Mouse (Mus musculus) liver, embryonic 11.5 days (tissue): ENCODE results near the gene Gngt1. TPM values are rescaled to one million over a fixed set of nuclear protein-coding genes. Genes with fewer than 3 reads are reported as not detected.

Experiments
- ATAC-seq: fragments of 200-750 bp; cut with Nextera tagmentation; replicated peaks from 2 replicates; pipeline ENCODE4 v1.8.0; 2017; ENCODE audit warnings: moderate number of reproducible peaks, mild to moderate bottlenecking, moderate TSS enrichment, moderate library complexity; ENCODE audit not compliant: low FRiP score
- DNase-seq: peaks from one replicate; pipeline ENCODE4 v3.0.0-alpha.2; 2017; ENCODE audit warnings: low spot score
- H3K27ac ChIP-seq: fragments of 300-500 bp; sonication (generic); 2 replicates; pipeline ENCODE4 v1.5.1; 2014; ENCODE audit warnings: mild to moderate bottlenecking, low read depth, low read length, control low read depth
- H3K27me3 ChIP-seq: fragments of 300-500 bp; sonication (generic); replicated peaks from 2 replicates; pipeline ENCODE4 v1.6.1; 2014; ENCODE audit warnings: low read length, mixed read lengths; ENCODE audit not compliant: control insufficient read depth, insufficient read depth
- H3K36me3 ChIP-seq: fragments of 300-500 bp; sonication (generic); 2 replicates; pipeline ENCODE4 v1.6.1; 2014; ENCODE audit warnings: mild to moderate bottlenecking, low read length, moderate library complexity, mixed read lengths; ENCODE audit not compliant: control insufficient read depth, insufficient read depth
- H3K4me1 ChIP-seq: fragments of 300-500 bp; sonication (generic); replicated peaks from 2 replicates; pipeline ENCODE4 v1.6.1; 2014; ENCODE audit warnings: low read length, mixed read lengths; ENCODE audit not compliant: control insufficient read depth, insufficient read depth
- H3K4me2 ChIP-seq: fragments of 300-500 bp; sonication (generic); 2 replicates; pipeline ENCODE4 v1.6.1; 2014; ENCODE audit warnings: mild to moderate bottlenecking, control low read depth, moderate library complexity
- H3K4me3 ChIP-seq: fragments of 300-500 bp; sonication (generic); 2 replicates; pipeline ENCODE4 v1.5.1; 2014; ENCODE audit warnings: low read depth, low read length, control low read depth
- H3K9ac ChIP-seq: fragments of 300-500 bp; sonication (generic); 2 replicates; pipeline ENCODE4 v1.6.1; 2014; ENCODE audit warnings: low read depth, low read length, control low read depth
- H3K9me3 ChIP-seq: fragments of 300-500 bp; sonication (generic); 2 replicates; pipeline ENCODE4 v1.6.1; 2016; ENCODE audit warnings: low read length, inconsistent platforms, mixed read lengths; ENCODE audit not compliant: control insufficient read depth
- WGBS: fragments of 180-500 bp; shearing (Covaris S2); extraction: QIAGEN DNeasy Blood & Tissue Kit; methylation state at CpG from one replicate; pipeline ENCODE4 v1.1.7; 2014; 5-methylcytosine and 5-hydroxymethylcytosine counted together
- polyA plus RNA-seq: library from polyadenylated mRNA; unstranded; fragments of >200 nt; fragmentation: Nextera tagmentation; extraction: Ambion mirVana; gene quantifications from 2 replicates; pipeline ENCODE4 v1.2.1, GENCODE M21; 2014

Gene Gngt1
- not detected in 2 replicates for polyA plus RNA-seq

DNA sequence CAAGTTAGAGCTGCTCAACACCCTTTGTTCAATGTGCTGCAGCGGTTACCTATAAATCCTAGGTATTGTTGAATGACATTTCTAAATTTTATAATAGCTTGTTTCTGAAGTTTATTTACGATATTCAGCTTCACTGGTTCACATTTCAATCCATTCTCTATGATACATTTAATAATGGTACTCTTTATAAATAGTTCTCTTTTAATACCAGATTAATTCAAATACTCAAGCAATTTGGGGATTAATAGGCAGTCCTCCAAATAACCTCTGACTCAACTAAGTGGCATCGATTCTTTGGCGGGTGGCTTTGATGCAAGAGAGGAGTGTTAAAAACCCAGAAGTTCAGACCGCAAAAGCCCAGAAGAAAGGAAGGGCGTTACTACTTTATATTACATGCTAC is at the start of gene Gngt1:
TSS of gene Gngt1 (plus strand) at position 301 of the 400 bp plus-strand sequence.
- H3K27me3 ChIP-seq, result no peaks in the 10 kb centered on the region
- no peaks in the 10 kb centered on the region for H3K36me3 ChIP-seq
- no peak within 1 kb of the TSS for H3K4me3 ChIP-seq
- H3K9me3 ChIP-seq, result no peaks in the 10 kb centered on the region
- ATAC-seq (no peak), DNase-seq (no peak)
- 86% methylated on average over 6 of the region's 6 CpGs for WGBS
- no peak within 1 kb of the TSS for H3K4me2 ChIP-seq
- H3K9ac ChIP-seq, result no peak within 1 kb of the TSS
- no peak within 1 kb of the TSS for H3K27ac ChIP-seq
- H3K4me1 ChIP-seq, result no peaks in the 10 kb centered on the region

DNA sequence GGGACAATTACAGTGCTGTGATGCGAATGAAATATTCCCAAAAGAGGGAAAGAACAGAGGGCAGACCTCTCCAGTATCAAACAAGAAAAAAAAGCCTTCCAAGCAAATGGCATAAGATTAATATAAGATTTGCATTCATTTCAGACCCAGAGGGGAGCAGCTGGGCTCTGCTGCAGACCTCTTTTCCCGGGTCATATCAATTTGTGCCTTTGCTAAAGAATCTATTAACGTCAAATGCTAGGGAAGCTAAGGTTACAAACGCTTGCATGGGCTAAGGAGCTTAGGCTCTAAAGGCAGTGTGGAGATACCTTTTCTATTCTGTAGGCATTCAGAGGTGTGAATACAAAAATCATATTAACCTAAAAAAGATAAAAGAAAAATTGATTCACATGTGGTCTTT is 38.6 kb upstream of the Gngt1 start:
- ATAC-seq (no peak), DNase-seq (no peak)
- H3K36me3 ChIP-seq, result no peaks in the 10 kb centered on the region
- no peaks in the 10 kb centered on the region for H3K4me1 ChIP-seq
- H3K9ac ChIP-seq, result no peak overlapping the region
- WGBS, result 60% methylated on average over 4 of the region's 4 CpGs
- no peak overlapping the region for H3K27ac ChIP-seq
- H3K4me3 ChIP-seq, result no peak overlapping the region
- H3K27me3 ChIP-seq, result no peaks in the 10 kb centered on the region
- no peaks in the 10 kb centered on the region for H3K9me3 ChIP-seq
- H3K4me2 ChIP-seq, result no peak overlapping the region

DNA sequence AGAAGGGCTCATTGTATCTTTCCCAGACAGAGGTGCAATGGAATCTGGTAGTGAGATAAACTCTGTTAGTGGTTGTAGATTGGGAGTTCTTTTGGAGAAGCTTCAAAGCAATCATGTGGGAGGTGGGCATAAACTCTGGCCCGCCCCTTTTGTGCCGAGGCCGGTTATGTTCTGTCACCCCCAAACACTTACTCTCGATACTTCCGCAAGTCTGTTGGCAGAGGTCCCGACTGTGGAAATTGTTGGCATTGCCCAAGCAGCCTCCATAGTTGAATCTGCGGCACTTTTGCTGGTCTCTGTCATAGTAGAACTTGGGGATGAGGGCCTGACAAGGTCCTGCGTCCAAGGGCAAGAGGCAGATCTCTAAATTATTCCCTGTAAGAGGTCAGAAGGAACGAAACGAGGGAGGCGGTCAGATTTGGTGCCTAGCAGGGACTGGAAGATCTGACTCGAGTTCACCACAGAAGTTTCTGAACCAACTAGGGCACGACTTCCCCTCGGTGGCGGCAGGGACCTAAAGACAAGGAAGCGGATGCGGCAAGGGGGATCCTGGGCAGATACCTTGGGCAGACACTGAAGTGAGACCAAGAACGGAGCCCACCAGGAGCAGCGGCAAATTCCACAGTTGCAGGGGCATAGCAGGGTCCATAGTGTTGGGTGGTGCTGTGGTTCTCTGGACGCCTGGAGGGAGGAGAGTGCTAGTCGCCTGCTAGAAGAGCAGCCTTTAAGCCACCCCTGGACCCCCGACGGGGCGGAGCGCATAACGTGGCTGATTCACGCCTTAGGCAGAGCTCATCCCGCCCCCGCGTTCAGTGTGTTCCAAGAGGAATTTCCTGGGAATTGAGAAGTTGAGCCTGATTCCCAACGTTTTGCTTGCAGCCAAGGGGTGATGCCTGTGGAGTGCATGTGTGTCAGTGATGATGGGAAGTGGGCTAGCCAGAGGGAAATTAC is 25.6 kb upstream of the Gngt1 start:
- DNase-seq (peak; percentile 36), ATAC-seq (peak; percentile 51)
- peak overlapping the region; percentile 24 for H3K4me3 ChIP-seq

DNA sequence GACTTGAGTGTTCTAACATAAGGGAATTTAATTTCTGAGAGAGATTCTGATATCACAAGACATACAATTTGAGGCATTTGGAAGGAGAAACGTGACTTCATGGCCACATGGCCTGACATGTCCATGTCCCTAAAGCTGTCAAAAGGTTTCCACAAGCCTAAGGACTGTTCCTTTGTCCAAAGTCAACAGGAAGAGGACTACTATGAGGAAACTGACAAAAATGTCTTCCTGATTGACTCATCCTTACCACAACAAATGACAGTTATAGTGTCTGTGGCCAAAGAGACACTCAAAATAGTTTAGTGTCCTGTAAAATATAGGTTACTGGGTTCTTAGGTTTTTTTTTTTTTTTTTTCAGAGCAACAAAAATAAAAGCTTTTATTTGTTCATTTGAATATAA is 19.9 kb upstream of the Gngt1 start:
- no peak for DNase-seq
- no peaks in the 10 kb centered on the region for H3K4me1 ChIP-seq
- H3K9ac ChIP-seq, result no peak overlapping the region
- H3K4me3 ChIP-seq, result no peak overlapping the region
- no peaks in the 10 kb centered on the region for H3K36me3 ChIP-seq
- H3K9me3 ChIP-seq, result no peaks in the 10 kb centered on the region
- ATAC-seq, result no peak
- WGBS, result 36% methylated on average over 1 of the region's 1 CpGs
- H3K27me3 ChIP-seq, result no peaks in the 10 kb centered on the region
- no peak overlapping the region for H3K27ac ChIP-seq
- no peak overlapping the region for H3K4me2 ChIP-seq

More for the DNA sequence above, 25.6 kb upstream of the Gngt1 start:
- Histone ChIP-seq H3K4me1 (no peaks in the 10 kb centered on the region), H3K36me3 (no peaks in the 10 kb centered on the region), H3K4me2 (peak overlapping the region; percentile 59), H3K27me3 (no peaks in the 10 kb centered on the region), H3K9me3 (no peaks in the 10 kb centered on the region), H3K27ac (no peak overlapping the region), H3K9ac (no peak overlapping the region)
- WGBS, result 14% methylated on average over 31 of the region's 31 CpGs

DNA sequence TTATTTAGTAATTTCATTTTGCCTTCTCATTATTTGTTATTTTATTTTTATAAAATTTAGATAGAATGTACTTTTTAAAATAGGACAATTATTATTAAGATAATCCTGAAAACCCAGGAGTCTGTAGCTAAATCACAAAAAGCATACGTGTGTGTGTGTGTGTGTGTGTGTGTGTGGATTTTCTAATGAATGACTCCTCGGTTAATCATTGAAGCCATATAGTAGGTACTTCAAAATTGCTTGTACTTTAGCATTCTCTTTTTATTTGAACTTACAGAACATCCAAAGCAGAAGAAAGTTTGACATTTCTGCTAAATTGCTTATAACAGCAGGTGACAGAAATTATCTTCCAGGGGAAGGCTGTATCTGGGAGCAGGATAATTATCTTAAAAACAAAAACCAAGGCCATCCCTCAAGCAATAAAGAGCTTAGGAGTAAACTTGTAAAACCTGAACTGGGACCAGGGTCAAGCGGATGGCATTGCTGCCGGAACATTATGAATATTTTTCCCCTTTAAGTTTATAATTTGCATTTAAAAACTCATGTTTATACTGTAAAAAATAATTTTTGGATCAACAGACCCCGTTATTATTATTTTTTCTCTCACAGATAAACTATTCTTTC is 10.8 kb upstream of the Gngt1 start:
- no peaks in the 10 kb centered on the region for H3K9me3 ChIP-seq
- ATAC-seq (no peak), DNase-seq (no peak)
- WGBS, result 85% methylated on average over 5 of the region's 5 CpGs
- no peaks in the 10 kb centered on the region for H3K4me1 ChIP-seq
- H3K9ac ChIP-seq, result no peak overlapping the region
- H3K27me3 ChIP-seq, result no peaks in the 10 kb centered on the region
- H3K4me3 ChIP-seq, result no peak overlapping the region
- H3K27ac ChIP-seq, result no peak overlapping the region
- no peak overlapping the region for H3K4me2 ChIP-seq
- no peaks in the 10 kb centered on the region for H3K36me3 ChIP-seq

DNA sequence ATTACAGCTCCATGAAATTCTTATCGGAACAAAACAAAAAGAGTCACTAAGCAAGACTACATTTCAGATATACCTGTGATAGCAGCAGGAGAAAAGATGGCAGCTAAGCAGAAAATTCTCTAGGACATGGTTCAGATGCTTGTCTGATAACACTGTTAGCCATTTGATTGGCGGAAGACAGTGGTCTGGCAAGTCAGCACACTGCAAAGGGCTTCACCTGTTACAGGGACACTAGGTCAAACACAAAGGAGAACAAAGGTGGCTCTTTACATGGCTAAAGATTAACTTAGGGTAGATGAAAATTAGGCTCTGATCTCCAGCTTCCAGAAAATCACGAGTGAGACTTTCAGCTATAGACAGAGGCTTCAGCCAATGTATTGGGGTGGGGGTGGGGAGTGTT is 4.8 kb upstream of the Gngt1 start, which contains the start of gene Tfpi2:
TSS of gene Tfpi2 (minus strand) at position 170 of the 400 bp plus-strand sequence.
- H3K4me2 ChIP-seq, result no peak within 1 kb of the TSS
- H3K4me3 ChIP-seq, result peak within 1 kb of the TSS; percentile 19; the same call in 1 of the 2 replicates
- ATAC-seq, result peak; percentile 74
- H3K27me3 ChIP-seq, result no peaks in the 10 kb centered on the region
- H3K27ac ChIP-seq, result no peak within 1 kb of the TSS
- no peaks in the 10 kb centered on the region for H3K4me1 ChIP-seq
- DNase-seq, result no peak
- H3K9ac ChIP-seq, result no peak within 1 kb of the TSS
- H3K9me3 ChIP-seq, result no peaks in the 10 kb centered on the region
- 72% methylated on average over 3 of the region's 3 CpGs for WGBS
- H3K36me3 ChIP-seq, result no peaks in the 10 kb centered on the region

DNA sequence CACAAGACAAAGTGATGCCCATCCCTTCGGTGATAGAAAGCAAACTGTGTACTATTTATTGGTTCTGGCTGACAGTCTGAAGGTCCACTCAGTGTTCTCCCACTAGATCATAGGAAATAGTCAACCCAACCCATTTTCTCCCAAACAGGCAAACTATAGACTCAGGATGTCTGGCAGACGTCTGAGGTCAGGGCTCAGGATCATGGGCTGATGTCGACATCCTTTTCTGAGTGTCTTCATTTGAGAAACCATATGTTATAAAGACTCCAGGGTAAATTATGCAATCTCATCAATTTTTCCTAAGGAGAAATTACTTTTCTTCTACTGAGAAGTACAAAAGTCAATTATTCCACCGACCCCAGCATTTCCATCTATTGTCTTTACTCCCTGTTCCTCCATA is 4.5 kb downstream of the Gngt1 start:
- Histone ChIP-seq H3K4me3 (no peak overlapping the region), H3K27me3 (no peaks in the 10 kb centered on the region), H3K4me2 (no peak overlapping the region), H3K9me3 (no peaks in the 10 kb centered on the region), H3K36me3 (no peaks in the 10 kb centered on the region), H3K4me1 (no peaks in the 10 kb centered on the region), H3K27ac (no peak overlapping the region), H3K9ac (no peak overlapping the region)
- DNase-seq (no peak), ATAC-seq (no peak)
- WGBS, result 61% methylated on average over 4 of the region's 4 CpGs

DNA sequence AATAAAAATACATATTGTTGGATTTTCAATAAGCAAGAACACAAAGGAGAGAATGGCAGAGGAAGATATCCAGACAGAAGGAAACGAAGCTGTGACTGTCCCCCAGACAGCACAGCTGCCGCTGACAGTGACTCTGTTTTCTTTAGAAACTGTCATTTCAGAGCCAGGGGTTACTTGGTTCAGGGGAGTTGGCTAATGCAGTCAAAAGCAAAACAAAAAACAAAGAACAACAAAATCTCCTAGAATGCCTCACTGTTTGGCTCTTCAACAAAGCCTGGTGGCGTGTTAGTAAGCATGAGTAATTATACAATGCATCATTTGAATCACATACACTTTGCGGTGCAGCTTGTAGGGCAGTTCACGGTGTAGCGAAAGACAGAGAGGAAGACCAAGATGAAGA is 5.7 kb downstream of the Gngt1 start:
- Histone ChIP-seq H3K4me2 (no peak overlapping the region), H3K9ac (no peak overlapping the region), H3K27ac (no peak overlapping the region), H3K4me1 (no peaks in the 10 kb centered on the region), H3K4me3 (no peak overlapping the region), H3K36me3 (no peaks in the 10 kb centered on the region), H3K9me3 (no peaks in the 10 kb centered on the region), H3K27me3 (no peaks in the 10 kb centered on the region)
- no peak for ATAC-seq
- DNase-seq, result no peak
- WGBS, result 80% methylated on average over 6 of the region's 6 CpGs
